Mouse (Mus musculus) lung, adult 2 months (tissue): ENCODE measurements around the gene Ptrhd1.

Experiments
- CTCF ChIP-seq: fragments of 200-500 bp; IDR thresholded peaks from 2 replicates; pipeline ENCODE4 v1.5.1; 2011; ENCODE audit warnings: mild to moderate bottlenecking, low read length, control low read depth; ENCODE audit not compliant: insufficient read depth
- POLR2A ChIP-seq: fragments of 200-500 bp; IDR thresholded peaks from 2 replicates; pipeline ENCODE4 v1.6.1; 2011; ENCODE audit warnings: low read depth, mild to moderate bottlenecking, control low read depth, low read length, borderline replicate concordance; ENCODE audit errors: extremely low read depth

DNA sequence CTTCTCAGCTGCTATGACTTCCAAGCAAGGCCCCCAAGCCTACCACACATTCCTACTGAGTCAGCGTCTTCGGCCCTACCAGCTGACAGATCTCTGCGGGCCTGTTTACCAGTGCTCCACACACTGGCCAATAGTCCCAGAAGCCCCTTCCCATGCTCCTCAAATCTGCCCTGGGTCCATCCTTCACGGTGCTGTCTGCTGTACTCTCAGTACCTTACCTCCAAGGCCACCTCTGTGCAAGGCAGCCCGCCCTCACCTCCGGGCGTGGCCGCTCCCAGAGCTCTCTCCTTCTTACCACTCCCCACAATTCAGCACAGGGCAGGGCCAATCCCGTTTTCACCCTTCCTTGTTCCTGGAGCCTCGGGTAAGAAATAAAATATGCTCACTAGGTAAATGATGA lies 11.9 kb downstream of the Ptrhd1 start:
- no peak for TF ChIP-seq POLR2A
- TF ChIP-seq CTCF: no peak
